Mouse (Mus musculus) hindbrain, embryonic 11.5 days (tissue): ENCODE data around the gene Ankar. TPM values are rescaled to one million over a fixed set of nuclear protein-coding genes. Genes with fewer than 3 reads are reported as not detected.

Experiments used
- polyA plus RNA-seq: library from polyadenylated mRNA; unstranded; fragments of >200 nt; fragmentation: Nextera tagmentation; extraction: Ambion mirVana; gene quantifications from 2 replicates; pipeline ENCODE4 v1.2.1, GENCODE M21; 2014

Gene Ankar
- polyA plus RNA-seq, 1 experiment from 2014 or later: 0.05 TPM

Other genes with a start within 250 kb of the Ankar start
- gene March4, start 163.6 kb downstream of the Ankar start, polyA plus RNA-seq: 1.1 and 1.5 TPM in 2 replicates
- 32.1 and 33.6 TPM in 2 replicates for gene Smarcal1, start 117.3 kb downstream of the Ankar start, polyA plus RNA-seq
- 1,424 and 1,478 TPM in 2 replicates for gene Rpl37a, start 10.7 kb upstream of the Ankar start, polyA plus RNA-seq
- gene Igfbp2, start 123.9 kb upstream of the Ankar start, polyA plus RNA-seq: 521 and 561 TPM in 2 replicates
- gene Igfbp5, start 174.3 kb upstream of the Ankar start, polyA plus RNA-seq: 28.1 and 34.8 TPM in 2 replicates